Mouse (Mus musculus): Measurements from ENCODE around the gene Parn. TPM values are rescaled to one million over a fixed set of nuclear protein-coding genes. Genes with fewer than 3 reads are reported as not detected.
A peak's percentile ranks its signal among the peaks of the same experiment; 100 is the strongest.

The Parn gene
- polyA plus RNA-seq, 1 experiment = 21.7 TPM

- Histone ChIP-seq H3K27me3 (ENCODE audit: control insufficient read depth, insufficient read depth, low read length) (no peaks in the 10 kb centered on the region), H3K4me1 (ENCODE audit: control insufficient read depth, insufficient read depth, low read length) (no peaks in the 10 kb centered on the region), H3K4me3 (ENCODE audit: control insufficient read depth, low read depth, low read length) (no peak overlapping the region), H3K27ac (ENCODE audit: control insufficient read depth, insufficient read depth, low read depth, low read length) (no peak overlapping the region), H3K36me3 (ENCODE audit: control insufficient read depth, insufficient read depth, low read length) (no peaks in the 10 kb centered on the region)
- no peak for TF ChIP-seq POLR2A (IDR thresholded peaks at IDR 0.05; ENCODE audit: control insufficient read depth, low read depth, low read length)
These were observed 111.5 kb downstream of the Parn start for GRCm38 (mm10) chr16:13556446-13556845.

- Histone ChIP-seq H3K4me3 (ENCODE audit: control insufficient read depth, low read depth, low read length) (no peak overlapping the region), H3K27ac (ENCODE audit: control insufficient read depth, insufficient read depth, low read depth, low read length) (no peak overlapping the region), H3K27me3 (ENCODE audit: control insufficient read depth, insufficient read depth, low read length) (no peaks in the 10 kb centered on the region), H3K36me3 (ENCODE audit: control insufficient read depth, insufficient read depth, low read length) (no peaks in the 10 kb centered on the region), H3K4me1 (ENCODE audit: control insufficient read depth, insufficient read depth, low read length) (no peaks in the 10 kb centered on the region)
- no peak for TF ChIP-seq CTCF (IDR thresholded peaks at IDR 0.05; ENCODE audit: control insufficient read depth, insufficient read depth, insufficient replicate concordance, low read depth, low read length)
- no peak for TF ChIP-seq POLR2A (IDR thresholded peaks at IDR 0.05; ENCODE audit: control insufficient read depth, low read depth, low read length)
These were observed 117.3 kb downstream of the Parn start for GRCm38 (mm10) chr16:13550667-13551066.

GRCm38 (mm10) chr16:13549976-13550375, 118.0 kb downstream of the Parn start:
- Histone ChIP-seq H3K36me3 (ENCODE audit: control insufficient read depth, insufficient read depth, low read length) (no peaks in the 10 kb centered on the region), H3K27me3 (ENCODE audit: control insufficient read depth, insufficient read depth, low read length) (no peaks in the 10 kb centered on the region), H3K4me1 (ENCODE audit: control insufficient read depth, insufficient read depth, low read length) (no peaks in the 10 kb centered on the region), H3K27ac (ENCODE audit: control insufficient read depth, insufficient read depth, low read depth, low read length) (no peak overlapping the region), H3K4me3 (ENCODE audit: control insufficient read depth, low read depth, low read length) (no peak overlapping the region)
- TF ChIP-seq CTCF (IDR thresholded peaks at IDR 0.05; ENCODE audit: control insufficient read depth, insufficient read depth, insufficient replicate concordance, low read depth, low read length) (no peak), POLR2A (IDR thresholded peaks at IDR 0.05; ENCODE audit: control insufficient read depth, low read depth, low read length) (no peak)

GRCm38 (mm10) chr16:13541816-13542215, 126.2 kb downstream of the Parn start:
- no peaks in the 10 kb centered on the region for H3K36me3 ChIP-seq (ENCODE audit: control insufficient read depth, insufficient read depth, low read length)
- H3K4me1 ChIP-seq (ENCODE audit: control insufficient read depth, insufficient read depth, low read length) = no peaks in the 10 kb centered on the region
- TF ChIP-seq CTCF (IDR thresholded peaks at IDR 0.05; ENCODE audit: control insufficient read depth, insufficient read depth, insufficient replicate concordance, low read depth, low read length) (no peak), POLR2A (IDR thresholded peaks at IDR 0.05; ENCODE audit: control insufficient read depth, low read depth, low read length) (no peak)
- no peaks in the 10 kb centered on the region for H3K27me3 ChIP-seq (ENCODE audit: control insufficient read depth, insufficient read depth, low read length)
- H3K4me3 ChIP-seq (ENCODE audit: control insufficient read depth, low read depth, low read length) = peak overlapping the region; percentile 4; the same call in 1 of the 2 replicates
- H3K27ac ChIP-seq (ENCODE audit: control insufficient read depth, insufficient read depth, low read depth, low read length) = no peak overlapping the region

GRCm38 (mm10) chr16:13541121-13541747, 126.7 kb downstream of the Parn start:
- no peaks in the 10 kb centered on the region for H3K27me3 ChIP-seq (ENCODE audit: control insufficient read depth, insufficient read depth, low read length)
- H3K36me3 ChIP-seq (ENCODE audit: control insufficient read depth, insufficient read depth, low read length) = no peaks in the 10 kb centered on the region
- H3K4me3 ChIP-seq (ENCODE audit: control insufficient read depth, low read depth, low read length) = peak overlapping the region; percentile 81
- no peaks in the 10 kb centered on the region for H3K4me1 ChIP-seq (ENCODE audit: control insufficient read depth, insufficient read depth, low read length)
- TF ChIP-seq POLR2A (IDR thresholded peaks at IDR 0.05; ENCODE audit: control insufficient read depth, low read depth, low read length) = peak; percentile 58; the same call in 1 of the 2 replicates
- no peak for TF ChIP-seq CTCF (IDR thresholded peaks at IDR 0.05; ENCODE audit: control insufficient read depth, insufficient read depth, insufficient replicate concordance, low read depth, low read length)
- H3K27ac ChIP-seq (ENCODE audit: control insufficient read depth, insufficient read depth, low read depth, low read length) = no peak overlapping the region

- Histone ChIP-seq H3K4me1 (ENCODE audit: control insufficient read depth, insufficient read depth, low read length) (no peaks in the 10 kb centered on the region), H3K4me3 (ENCODE audit: control insufficient read depth, low read depth, low read length) (peak overlapping the region; percentile 80), H3K27me3 (ENCODE audit: control insufficient read depth, insufficient read depth, low read length) (no peaks in the 10 kb centered on the region), H3K36me3 (ENCODE audit: control insufficient read depth, insufficient read depth, low read length) (no peaks in the 10 kb centered on the region), H3K27ac (ENCODE audit: control insufficient read depth, insufficient read depth, low read depth, low read length) (peak overlapping the region; percentile 57)
- TF ChIP-seq POLR2A (IDR thresholded peaks at IDR 0.05; ENCODE audit: control insufficient read depth, low read depth, low read length) (no peak), CTCF (IDR thresholded peaks at IDR 0.05; ENCODE audit: control insufficient read depth, insufficient read depth, insufficient replicate concordance, low read depth, low read length) (no peak)
These were observed 128.9 kb downstream of the Parn start for GRCm38 (mm10) chr16:13538933-13539648.

GRCm38 (mm10) chr16:13538213-13538932, 129.6 kb downstream of the Parn start:
- peak overlapping the region; percentile 15; the same call in 1 of the 2 replicates for H3K27ac ChIP-seq (ENCODE audit: control insufficient read depth, insufficient read depth, low read depth, low read length)
- no peak for TF ChIP-seq POLR2A (IDR thresholded peaks at IDR 0.05; ENCODE audit: control insufficient read depth, low read depth, low read length)
- no peak for TF ChIP-seq CTCF (IDR thresholded peaks at IDR 0.05; ENCODE audit: control insufficient read depth, insufficient read depth, insufficient replicate concordance, low read depth, low read length)
- no peaks in the 10 kb centered on the region for H3K36me3 ChIP-seq (ENCODE audit: control insufficient read depth, insufficient read depth, low read length)
- peak overlapping the region; percentile 80 for H3K4me3 ChIP-seq (ENCODE audit: control insufficient read depth, low read depth, low read length)
- no peaks in the 10 kb centered on the region for H3K4me1 ChIP-seq (ENCODE audit: control insufficient read depth, insufficient read depth, low read length)
- no peaks in the 10 kb centered on the region for H3K27me3 ChIP-seq (ENCODE audit: control insufficient read depth, insufficient read depth, low read length)
